Mouse (Mus musculus): ENCODE measurements at regions not wholly inside any gene's neighbourhood (a gene's known extent, or its start where the extent isn't known, plus 50 kb on each side); places are given as distances from the start of the nearest gene placed in this dataset.

GRCm38 (mm10) chr8:5938057-5938456 lies 832.9 kb upstream of the Slc10a2 start:
- TF ChIP-seq POLR2A (IDR thresholded peaks at IDR 0.05; ENCODE audit: low read depth, low read length), result no peak
- TF ChIP-seq CTCF (IDR thresholded peaks at IDR 0.05; ENCODE audit: borderline replicate concordance, insufficient read depth, low read length), result no peak

Data from embryonic fibroblast, embryonic 13.5 days (primary cell).